ENCODE assay signal across 15 mouse cellular contexts in the genomic region with DNA sequence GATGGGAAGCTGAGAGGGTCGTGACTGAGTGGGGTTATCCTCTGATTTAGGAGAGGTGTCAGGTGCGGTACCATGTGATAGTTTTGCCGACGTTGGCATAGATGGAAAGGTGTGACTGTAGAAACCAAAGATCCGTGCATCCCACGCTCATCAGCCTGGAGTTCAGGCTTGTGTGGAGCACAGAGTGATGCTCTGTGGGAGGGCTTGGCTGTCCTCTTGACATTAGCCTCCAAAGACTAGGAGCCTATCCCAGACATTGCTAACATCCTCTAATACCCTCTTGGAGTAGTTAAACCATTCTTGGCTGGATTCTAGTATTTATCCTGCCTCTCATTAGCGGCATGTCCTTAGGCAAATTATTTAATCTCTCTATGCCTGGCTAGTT. TPM values are rescaled to one million over a fixed set of nuclear protein-coding genes. Genes with fewer than 3 reads are reported as not detected.
DNase-seq lines count a peak whose midpoint lies in the region; ATAC-seq and TF ChIP-seq lines count a peak whose summit lies in the region.
"Had no signal": no experiment of that assay in that cellular context is flagged by ENCODE, and none has a peak within 500 bp of the region (broad histone marks: within the 10 kb centered on the region; RNA-seq: fewer than 3 reads in every experiment).

No protein-coding gene starts in this region.

- H3K4me3 ChIP-seq in forebrain, embryonic 15.5 days = no peak overlapping the region
- H3K4me3 ChIP-seq in forebrain, embryonic 12.5 days (replicated peaks) = no peak overlapping the region
- no peak overlapping the region for H3K4me3 ChIP-seq in midbrain, embryonic 16.5 days (ENCODE audit: low read depth, low read length)
- no peak overlapping the region for H3K4me3 ChIP-seq in midbrain, embryonic 11.5 days (ENCODE audit: low read depth, low read length)
- no peak overlapping the region for H3K4me3 ChIP-seq in forebrain, embryonic 16.5 days (replicated peaks; ENCODE audit: low read length)
- H3K4me3 ChIP-seq in stomach, postnatal 0 days (ENCODE audit: low read depth, low read length) = no peak overlapping the region
- H3K4me3 ChIP-seq: embryonic facial prominence, embryonic 13.5 days; heart, adult 2 months; myocyte had no signal

- H3K4me1 ChIP-seq in forebrain, embryonic 15.5 days = peaks cover 51% of the 10 kb centered on the region
- peaks cover 36% of the 10 kb centered on the region for H3K4me1 ChIP-seq in forebrain, embryonic 12.5 days
- H3K4me1 ChIP-seq in midbrain, embryonic 16.5 days (ENCODE audit: control insufficient read depth, insufficient read depth, low read length) = peaks cover 31% of the 10 kb centered on the region
- H3K4me1 ChIP-seq in midbrain, embryonic 11.5 days (ENCODE audit: control insufficient read depth, insufficient read depth, low read length) = peaks cover 7% of the 10 kb centered on the region
- H3K4me1 ChIP-seq in forebrain, embryonic 16.5 days (replicated peaks; ENCODE audit: control insufficient read depth, insufficient read depth, low read length) = peaks cover 51% of the 10 kb centered on the region
- peaks cover 5% of the 10 kb centered on the region; the same call in 1 of the 2 replicates for H3K4me1 ChIP-seq in stomach, postnatal 0 days (replicated peaks; ENCODE audit: control insufficient read depth, insufficient read depth)

- no peaks in the 10 kb centered on the region for H3K9me3 ChIP-seq in forebrain, embryonic 15.5 days
- no peaks in the 10 kb centered on the region for H3K9me3 ChIP-seq in forebrain, embryonic 12.5 days
- no peaks in the 10 kb centered on the region for H3K9me3 ChIP-seq in midbrain, embryonic 16.5 days (replicated peaks; ENCODE audit: control insufficient read depth, low read length, poor library complexity, severe bottlenecking)
- no peaks in the 10 kb centered on the region for H3K9me3 ChIP-seq in midbrain, embryonic 11.5 days (ENCODE audit: control insufficient read depth, low read length)
- no peaks in the 10 kb centered on the region for H3K9me3 ChIP-seq in forebrain, embryonic 16.5 days (ENCODE audit: control insufficient read depth, low read length)
- H3K9me3 ChIP-seq in stomach, postnatal 0 days (ENCODE audit: control insufficient read depth, low read length) = no peaks in the 10 kb centered on the region
- H3K9me3 ChIP-seq: embryonic facial prominence, embryonic 13.5 days had no signal

- no peaks in the 10 kb centered on the region for H3K27me3 ChIP-seq in forebrain, embryonic 15.5 days
- H3K27me3 ChIP-seq in forebrain, embryonic 12.5 days = no peaks in the 10 kb centered on the region
- no peaks in the 10 kb centered on the region for H3K27me3 ChIP-seq in midbrain, embryonic 16.5 days (ENCODE audit: control insufficient read depth, insufficient read depth, low read depth, low read length)
- H3K27me3 ChIP-seq in midbrain, embryonic 11.5 days (ENCODE audit: control insufficient read depth, insufficient read depth, low read length) = no peaks in the 10 kb centered on the region
- H3K27me3 ChIP-seq in forebrain, embryonic 16.5 days (replicated peaks; ENCODE audit: control insufficient read depth, insufficient read depth, low read length) = no peaks in the 10 kb centered on the region
- H3K27me3 ChIP-seq in stomach, postnatal 0 days (ENCODE audit: control insufficient read depth, insufficient read depth, low read length) = no peaks in the 10 kb centered on the region
- H3K27me3 ChIP-seq: embryonic facial prominence, embryonic 13.5 days had no signal

- no peaks in the 10 kb centered on the region for H3K36me3 ChIP-seq in forebrain, embryonic 15.5 days
- H3K36me3 ChIP-seq in forebrain, embryonic 12.5 days (replicated peaks) = no peaks in the 10 kb centered on the region
- H3K36me3 ChIP-seq in midbrain, embryonic 16.5 days (ENCODE audit: control insufficient read depth, insufficient read depth, low read length) = no peaks in the 10 kb centered on the region
- no peaks in the 10 kb centered on the region for H3K36me3 ChIP-seq in midbrain, embryonic 11.5 days (ENCODE audit: control insufficient read depth, insufficient read depth, low read length)
- H3K36me3 ChIP-seq in forebrain, embryonic 16.5 days (ENCODE audit: control insufficient read depth, insufficient read depth) = no peaks in the 10 kb centered on the region
- no peaks in the 10 kb centered on the region for H3K36me3 ChIP-seq in stomach, postnatal 0 days (ENCODE audit: control insufficient read depth, insufficient read depth, low read length)
- H3K36me3 ChIP-seq: embryonic facial prominence, embryonic 13.5 days had no signal

- no peak for DNase-seq in midbrain, embryonic 11.5 days (ENCODE audit: low spot score, missing footprints)
- DNase-seq in stomach, postnatal 0 days (ENCODE audit: low spot score) = no peak
- no peak for DNase-seq in layer of hippocampus, postnatal 36 days
- DNase-seq: adrenal gland, postnatal 25 days; heart, adult 2 months; kidney, adult 2 months; kidney, postnatal 25 days; liver; lung, adult 18-20 months had no signal

- no peak for TF ChIP-seq EP300 in stomach, postnatal 0 days (optimal IDR thresholded peaks at IDR 0.05)

- WGBS in forebrain, embryonic 15.5 days = 64% methylated on average over 7 of the region's 7 CpGs
- WGBS in forebrain, embryonic 12.5 days = 92% methylated on average over 7 of the region's 7 CpGs
- WGBS in midbrain, embryonic 16.5 days = 85% methylated on average over 7 of the region's 7 CpGs
- 93% methylated on average over 7 of the region's 7 CpGs for WGBS in midbrain, embryonic 11.5 days
- 67% methylated on average over 7 of the region's 7 CpGs for WGBS in forebrain, embryonic 16.5 days
- WGBS in stomach, postnatal 0 days = 72% methylated on average over 7 of the region's 7 CpGs

- no peak overlapping the region for H3K9ac ChIP-seq in forebrain, embryonic 15.5 days (replicated peaks)
- no peak overlapping the region for H3K9ac ChIP-seq in forebrain, embryonic 12.5 days
- no peak overlapping the region for H3K9ac ChIP-seq in midbrain, embryonic 16.5 days (ENCODE audit: low read depth, low read length)
- no peak overlapping the region for H3K9ac ChIP-seq in midbrain, embryonic 11.5 days (ENCODE audit: low read length)
- no peak overlapping the region for H3K9ac ChIP-seq in forebrain, embryonic 16.5 days (replicated peaks; ENCODE audit: low read depth, low read length)
- H3K9ac ChIP-seq in stomach, postnatal 0 days (ENCODE audit: low read length) = no peak overlapping the region
- H3K9ac ChIP-seq: embryonic facial prominence, embryonic 13.5 days had no signal

- no peak overlapping the region; the same call in 1 of the 2 replicates for H3K4me2 ChIP-seq in forebrain, embryonic 15.5 days (replicated peaks)
- H3K4me2 ChIP-seq in forebrain, embryonic 12.5 days = no peak overlapping the region
- no peak overlapping the region for H3K4me2 ChIP-seq in midbrain, embryonic 16.5 days (ENCODE audit: low read length)
- H3K4me2 ChIP-seq in midbrain, embryonic 11.5 days = no peak overlapping the region
- 0 out of 2 replicates have a peak overlapping the region, but pooled peaks have one; percentile 18 for H3K4me2 ChIP-seq in forebrain, embryonic 16.5 days (ENCODE audit: low read length)
- no peak overlapping the region for H3K4me2 ChIP-seq in stomach, postnatal 0 days (replicated peaks; ENCODE audit: low read depth)
- H3K4me2 ChIP-seq: embryonic facial prominence, embryonic 13.5 days had no signal

- peak; percentile 49 for ATAC-seq in forebrain, embryonic 15.5 days (replicated peaks)
- no peak for ATAC-seq in forebrain, embryonic 12.5 days (ENCODE audit: low FRiP score)
- 0 out of 2 replicates have a peak, but pooled peaks have one; percentile 8 for ATAC-seq in midbrain, embryonic 16.5 days
- ATAC-seq in midbrain, embryonic 11.5 days (ENCODE audit: low FRiP score) = no peak
- ATAC-seq in forebrain, embryonic 16.5 days = peak; percentile 24
- ATAC-seq in stomach, postnatal 0 days (ENCODE audit: low FRiP score, low TSS enrichment) = no peak

- TF ChIP-seq CTCF in stomach, postnatal 0 days (IDR thresholded peaks at IDR 0.05; ENCODE audit: low read depth) = no peak

- peak overlapping the region; percentile 47 for H3K27ac ChIP-seq in forebrain, embryonic 15.5 days (replicated peaks)
- H3K27ac ChIP-seq in forebrain, embryonic 12.5 days = no peak overlapping the region
- no peak overlapping the region for H3K27ac ChIP-seq in midbrain, embryonic 16.5 days (ENCODE audit: low read length)
- no peak overlapping the region for H3K27ac ChIP-seq in midbrain, embryonic 11.5 days (ENCODE audit: low read depth, low read length)
- H3K27ac ChIP-seq in forebrain, embryonic 16.5 days (ENCODE audit: low read length) = peak overlapping the region; percentile 56
- H3K27ac ChIP-seq in stomach, postnatal 0 days (replicated peaks) = 0 out of 2 replicates have a peak overlapping the region, but pooled peaks have one; percentile 30
- H3K27ac ChIP-seq: embryonic facial prominence, embryonic 13.5 days; heart, adult 2 months had no signal

RNA-seq across cellular contexts. Expression of gene Tspan5, which starts 42.6 kb away (rescaled TPM):
- 89.1 and 104 TPM in 2 replicates for polyA plus RNA-seq in forebrain, embryonic 15.5 days (2015; fragmentation: Nextera tagmentation; extraction: Ambion mirVana)
- 61.5 and 62.4 TPM in 2 replicates for polyA plus RNA-seq in forebrain, embryonic 12.5 days (2016; fragmentation: Nextera tagmentation; extraction: Ambion mirVana)
- polyA plus RNA-seq in midbrain, embryonic 16.5 days (2015; fragmentation: Nextera tagmentation; extraction: Ambion mirVana) = 96.3 and 101 TPM in 2 replicates
- polyA plus RNA-seq in midbrain, embryonic 11.5 days (2014; fragmentation: Nextera tagmentation; extraction: Ambion mirVana) = 46.6 and 48.6 TPM in 2 replicates
- 98.7 and 113 TPM in 2 replicates for polyA plus RNA-seq in forebrain, embryonic 16.5 days (2015; fragmentation: Nextera tagmentation; extraction: Ambion mirVana)
- polyA plus RNA-seq in stomach, postnatal 0 days (2015; fragmentation: Nextera tagmentation; extraction: Ambion mirVana) = 21.9 and 22.3 TPM in 2 replicates
- 100 to 1,000 TPM; 208 to 210 TPM for total RNA-seq in layer of hippocampus, postnatal 36 days (2021)

Comparison
In these comparisons a context has a peak if more than half of its experiments do, and no peak if none do; other contexts are left out.
1. ATAC-seq: peak in forebrain, embryonic 15.5 days (single experiment), midbrain, embryonic 16.5 days (single experiment) and forebrain, embryonic 16.5 days (single experiment); none in forebrain, embryonic 12.5 days (single experiment), midbrain, embryonic 11.5 days (single experiment) and stomach, postnatal 0 days (single experiment).
2. H3K27ac ChIP-seq: peak in forebrain, embryonic 15.5 days (single experiment), forebrain, embryonic 16.5 days (single experiment) and stomach, postnatal 0 days (single experiment); none in forebrain, embryonic 12.5 days (single experiment), midbrain, embryonic 16.5 days (single experiment) and midbrain, embryonic 11.5 days (single experiment).